Mouse (Mus musculus) limb, embryonic 14.5 days (tissue): ENCODE measurements around the gene Nol8. TPM values are rescaled to one million over a fixed set of nuclear protein-coding genes. Genes with fewer than 3 reads are reported as not detected.

Experiments used
- ATAC-seq: fragments of 200-750 bp; cut with Nextera tagmentation; 2 replicates; pipeline ENCODE4 v1.8.0; 2017; ENCODE audit warnings: low read depth, moderate number of reproducible peaks, moderate TSS enrichment; ENCODE audit not compliant: low FRiP score
- DNase-seq: peaks from one replicate; pipeline ENCODE4 v3.0.0-alpha.2; 2015; ENCODE audit warnings: low spot score
- H3K27ac ChIP-seq: fragments of 300-500 bp; sonication (generic); replicated peaks from 2 replicates; pipeline ENCODE4 v1.5.1; 2014; ENCODE audit warnings: low read depth, mild to moderate bottlenecking, low read length, moderate library complexity, mixed read lengths
- H3K27me3 ChIP-seq: fragments of 300-500 bp; sonication (generic); 2 replicates; pipeline ENCODE4 v1.6.1; 2014; ENCODE audit warnings: low read length, mixed read lengths; ENCODE audit not compliant: control insufficient read depth, insufficient read depth
- H3K36me3 ChIP-seq: fragments of 300-500 bp; sonication (generic); 2 replicates; pipeline ENCODE4 v1.6.1; 2014; ENCODE audit warnings: mild to moderate bottlenecking, low read length, moderate library complexity, mixed read lengths; ENCODE audit not compliant: control insufficient read depth, insufficient read depth
- H3K4me1 ChIP-seq: fragments of 300-500 bp; sonication (generic); 2 replicates; pipeline ENCODE4 v1.6.1; 2014; ENCODE audit warnings: antibody characterized with exemption, low read length, mixed read lengths; ENCODE audit not compliant: control insufficient read depth, insufficient read depth
- H3K4me2 ChIP-seq: fragments of 300-500 bp; sonication (generic); replicated peaks from 2 replicates; pipeline ENCODE4 v1.6.1; 2014; ENCODE audit warnings: low read depth, mild to moderate bottlenecking, low read length, moderate library complexity; ENCODE audit not compliant: severe bottlenecking
- H3K4me3 ChIP-seq: fragments of 300-500 bp; sonication (generic); replicated peaks from 2 replicates; pipeline ENCODE4 v1.5.1; 2014; ENCODE audit warnings: low read length
- H3K9ac ChIP-seq: fragments of 300-500 bp; sonication (generic); 2 replicates; pipeline ENCODE4 v1.6.1; 2014; ENCODE audit warnings: mild to moderate bottlenecking, low read depth, low read length, moderate library complexity; ENCODE audit not compliant: severe bottlenecking
- H3K9me3 ChIP-seq: fragments of 300-500 bp; sonication (generic); 2 replicates; pipeline ENCODE4 v1.6.1; 2016; ENCODE audit warnings: low read length; ENCODE audit not compliant: control insufficient read depth
- POLR2A ChIP-seq: fragments of 200-500 bp; IDR thresholded peaks from 2 replicates; pipeline ENCODE4 v1.8.0; 2012; ENCODE audit warnings: inconsistent platforms, mild to moderate bottlenecking, moderate library complexity, borderline replicate concordance; ENCODE audit not compliant: insufficient read depth, insufficient read length; ENCODE audit errors: extremely low read depth
- WGBS: fragments of 180-500 bp; shearing (Covaris S2); extraction: QIAGEN DNeasy Blood & Tissue Kit; methylation state at CpG from one replicate; pipeline ENCODE4 v1.1.7; 2014; 5-methylcytosine and 5-hydroxymethylcytosine counted together
- polyA plus RNA-seq, 2 experiments: library from polyadenylated mRNA; depleted of rRNA in 1 of 2; stranded (reverse) in 1 of 2; unstranded in 1 of 2; fragments of >200 nt; fragmentation: Nextera tagmentation in 1 of 2; extraction: Ambion mirVana in 1 of 2; gene quantifications; 2 replicates each; pipeline versions ENCODE4 v1.2.1 to v1.2.3; 2012 to 2014

Nol8 gene
- polyA plus RNA-seq, 2 experiments: 9.8 to 13.6 TPM

DNA sequence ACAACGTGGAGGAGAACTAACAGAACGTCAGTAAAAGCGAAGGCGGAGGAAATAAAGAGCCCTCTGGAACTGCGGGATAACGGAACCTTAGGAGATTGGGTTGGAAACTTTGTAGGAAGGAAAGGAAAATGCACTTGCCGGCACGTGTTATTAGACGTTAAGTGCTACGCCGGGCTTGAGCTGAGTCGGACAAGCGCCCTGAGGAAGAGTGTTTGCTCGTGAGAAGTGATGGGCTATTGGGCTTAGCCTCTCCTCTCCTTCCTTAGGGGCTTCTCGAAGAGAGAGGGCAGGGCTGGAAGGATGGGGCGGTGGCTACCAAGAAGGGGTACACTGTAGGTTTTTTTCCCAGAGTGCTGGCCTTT lies 283 bp downstream of the Nol8 start:
- Histone ChIP-seq H3K27ac (no peak overlapping the region), H3K27me3 (no peaks in the 10 kb centered on the region), H3K4me3 (peak overlapping the region; percentile 72), H3K4me2 (peak overlapping the region; percentile 73), H3K4me1 (peaks cover 11% of the 10 kb centered on the region; the same call in 1 of the 2 replicates), H3K9ac (peak overlapping the region; percentile 57), H3K9me3 (no peaks in the 10 kb centered on the region), H3K36me3 (peaks cover 8% of the 10 kb centered on the region; the same call in 1 of the 2 replicates)
- ATAC-seq: peak; percentile 77
- 0 out of 2 replicates have a peak, but pooled peaks have one; percentile 11 for TF ChIP-seq POLR2A
- WGBS: under 1% methylated on average over 16 of the region's 16 CpGs
- peak; percentile 52 for DNase-seq

DNA sequence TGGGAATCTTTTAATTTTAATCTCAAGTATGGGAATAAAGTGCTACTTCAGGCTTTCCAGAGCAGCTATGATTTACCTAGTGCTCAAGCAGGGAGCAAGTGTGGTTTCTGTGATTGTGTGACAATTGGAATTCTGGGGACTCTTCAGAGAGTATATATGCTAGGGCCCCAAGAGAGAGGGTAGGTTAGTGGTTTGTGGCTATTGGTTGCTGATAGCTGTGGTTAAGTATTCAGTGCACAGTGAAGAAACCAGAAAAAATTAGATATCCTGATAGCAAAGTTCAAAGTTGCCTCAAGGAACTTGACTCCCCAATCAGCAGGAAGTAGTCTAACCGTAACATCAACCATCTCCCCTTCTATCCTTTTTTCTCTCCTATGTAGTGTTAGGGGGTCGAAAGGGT lies 24.9 kb downstream of the Nol8 start:
- no peak overlapping the region for H3K9ac ChIP-seq
- H3K27me3 ChIP-seq: no peaks in the 10 kb centered on the region
- no peak overlapping the region for H3K4me3 ChIP-seq
- H3K4me2 ChIP-seq: no peak overlapping the region
- DNase-seq (no peak), ATAC-seq (no peak)
- no peak for TF ChIP-seq POLR2A
- no peaks in the 10 kb centered on the region for H3K9me3 ChIP-seq
- H3K27ac ChIP-seq: no peak overlapping the region
- H3K4me1 ChIP-seq: peaks cover 4% of the 10 kb centered on the region
- peaks cover 44% of the 10 kb centered on the region for H3K36me3 ChIP-seq
- WGBS: 88% methylated on average over 2 of the region's 2 CpGs

GRCm38 (mm10) chr13:49681351-49682232 lies 28.7 kb downstream of the Nol8 start, which contains the start of gene Iars:
Iars (plus strand) TSS chr13:49682100.
- Histone ChIP-seq H3K36me3 (peaks cover 16% of the 10 kb centered on the region), H3K4me1 (peaks cover 9% of the 10 kb centered on the region), H3K27me3 (no peaks in the 10 kb centered on the region), H3K9me3 (no peaks in the 10 kb centered on the region), H3K4me3 (peak within 1 kb of the TSS; percentile 71), H3K4me2 (peak within 1 kb of the TSS; percentile 76), H3K27ac (peak within 1 kb of the TSS; percentile 70), H3K9ac (peak within 1 kb of the TSS; percentile 75)
- peak; percentile 61; the same call in 1 of the 2 replicates for TF ChIP-seq POLR2A
- peak; percentile 100 for ATAC-seq
- 6% methylated on average over 25 of the region's 26 CpGs for WGBS
- peak; percentile 95 for DNase-seq

DNA sequence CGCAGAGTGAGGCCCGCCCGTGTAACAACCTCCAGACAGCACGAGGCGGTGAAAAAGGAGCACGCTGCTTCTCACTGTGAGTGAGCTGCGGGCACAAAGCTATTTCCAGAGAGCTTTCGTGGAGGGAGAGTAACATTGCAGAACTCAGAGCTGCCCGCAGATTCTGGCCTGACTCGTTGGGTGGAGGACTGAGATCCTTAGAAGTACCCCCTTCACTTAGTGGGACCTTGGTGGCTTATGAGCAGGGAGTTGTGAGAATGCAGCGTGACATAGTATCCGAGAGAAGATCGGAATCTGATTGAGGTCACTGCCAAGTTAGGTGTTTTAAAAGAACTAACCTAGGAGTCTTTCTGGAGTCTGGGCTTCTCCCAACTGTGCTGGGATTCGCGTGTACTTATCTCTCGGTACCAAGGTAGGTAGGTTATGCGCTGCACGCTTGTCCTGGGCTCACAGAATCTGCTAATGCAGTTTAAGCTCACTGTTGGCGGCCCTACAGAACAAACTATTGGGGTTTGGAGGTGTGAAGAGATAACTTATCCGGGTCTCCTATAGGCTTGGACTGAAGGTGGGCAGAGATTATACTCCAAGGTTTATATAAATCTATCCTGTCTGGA lies 29.5 kb downstream of the Nol8 start:
- DNase-seq (no peak), ATAC-seq (peak; percentile 61)
- Histone ChIP-seq H3K9me3 (no peaks in the 10 kb centered on the region), H3K4me1 (peaks cover 9% of the 10 kb centered on the region), H3K4me2 (peak overlapping the region; percentile 76), H3K9ac (peak overlapping the region; percentile 75), H3K36me3 (peaks cover 11% of the 10 kb centered on the region), H3K27me3 (no peaks in the 10 kb centered on the region), H3K27ac (peak overlapping the region; percentile 70), H3K4me3 (peak overlapping the region; percentile 71)
- 0% methylated on average over 20 of the region's 20 CpGs for WGBS
- TF ChIP-seq POLR2A: no peak

- no peak for DNase-seq
- no peak overlapping the region for H3K9ac ChIP-seq
- H3K4me1 ChIP-seq: peaks cover 9% of the 10 kb centered on the region
- H3K27ac ChIP-seq: no peak overlapping the region
- H3K4me2 ChIP-seq: no peak overlapping the region
- no peaks in the 10 kb centered on the region for H3K27me3 ChIP-seq
- H3K9me3 ChIP-seq: no peaks in the 10 kb centered on the region
- TF ChIP-seq POLR2A: no peak
- WGBS: 90% methylated on average over 4 of the region's 4 CpGs
- ATAC-seq: no peak
- peaks cover 16% of the 10 kb centered on the region for H3K36me3 ChIP-seq
- no peak overlapping the region for H3K4me3 ChIP-seq
Measured at GRCm38 (mm10) chr13:49684266-49684665, 31.4 kb downstream of the Nol8 start.
